Mouse (Mus musculus) adrenal gland (tissue): ENCODE results near the gene Polm.

Experiments used
- intact Hi-C: fragments of 180-260 bp; cut with DNase I; formaldehyde crosslinking; loops from one replicate; pipeline ENCODE4 v1.15.1; 2025
- long read RNA-seq, 2 experiments: library from polyadenylated mRNA; unstranded; transcript quantifications; one replicate each; pipeline ENCODE4 v2.0.0; 2020; ENCODE audit warnings: borderline replicate concordance in 1 of 2; ENCODE audit not compliant: insufficient replicate concordance in 1 of 2

Gene Polm
- long read RNA-seq, experiment 1, partial matches to known transcripts: 0 of 1 reads
- long read RNA-seq, experiment 1, other reads (novel, unspliced or antisense): 0 of 1 reads
- long read RNA-seq, experiment 2: 0 reads

DNA sequence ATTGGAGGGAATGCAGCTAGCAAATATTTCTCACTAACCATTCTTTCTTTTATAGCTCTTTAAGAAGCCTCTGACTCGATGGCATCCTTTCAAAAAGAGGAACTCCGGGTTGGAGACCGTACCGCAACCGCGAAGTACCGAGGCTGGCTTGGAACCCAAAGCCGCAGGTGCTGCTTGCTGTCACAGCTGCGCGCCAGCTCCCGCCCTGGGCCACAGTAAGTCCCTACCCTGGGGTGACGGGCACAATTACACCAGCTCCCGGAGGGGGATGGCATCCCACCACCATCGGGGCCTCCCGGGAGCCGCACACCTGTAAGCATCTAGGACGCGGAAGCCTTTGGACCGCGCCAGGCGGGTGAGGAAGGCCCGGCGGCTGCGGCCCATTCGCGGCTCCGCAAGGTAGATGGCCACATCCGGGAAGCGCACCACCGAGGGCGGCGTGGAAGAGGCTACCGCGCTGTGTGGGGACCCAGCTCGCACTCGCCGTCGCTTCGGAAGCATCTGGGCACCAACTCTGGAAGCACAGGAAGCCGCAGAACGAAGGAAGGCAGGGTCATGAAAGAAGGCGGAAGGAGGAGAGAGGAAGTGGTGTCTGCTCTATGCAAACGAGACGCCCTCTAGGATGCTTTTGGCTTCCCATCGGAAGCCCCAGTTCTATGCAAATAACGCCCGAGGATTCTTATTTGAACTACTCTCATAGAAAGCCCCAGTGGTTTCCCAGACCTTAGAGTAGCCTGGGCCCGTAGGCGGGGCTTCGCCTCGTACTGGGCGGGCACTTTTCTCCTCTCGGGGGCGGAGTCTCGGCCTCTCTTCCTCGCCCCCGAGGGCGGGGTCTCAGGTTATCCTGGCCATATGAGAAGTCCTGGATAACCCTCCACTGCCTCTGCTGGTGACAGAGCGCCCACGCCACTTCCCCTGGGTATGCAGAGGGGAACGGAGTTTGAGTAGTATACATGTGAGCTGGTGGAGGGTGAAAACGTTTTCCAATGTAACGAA is at the start of gene Polm:
Gene Polm, minus strand, starts transcription at position 766 of the 996 bp plus-strand sequence.
- intact Hi-C loops: loop anchor here (5.0 kb wide), 1 partner anchor 45 kb away; no protein-coding TSS in a partner anchor

DNA sequence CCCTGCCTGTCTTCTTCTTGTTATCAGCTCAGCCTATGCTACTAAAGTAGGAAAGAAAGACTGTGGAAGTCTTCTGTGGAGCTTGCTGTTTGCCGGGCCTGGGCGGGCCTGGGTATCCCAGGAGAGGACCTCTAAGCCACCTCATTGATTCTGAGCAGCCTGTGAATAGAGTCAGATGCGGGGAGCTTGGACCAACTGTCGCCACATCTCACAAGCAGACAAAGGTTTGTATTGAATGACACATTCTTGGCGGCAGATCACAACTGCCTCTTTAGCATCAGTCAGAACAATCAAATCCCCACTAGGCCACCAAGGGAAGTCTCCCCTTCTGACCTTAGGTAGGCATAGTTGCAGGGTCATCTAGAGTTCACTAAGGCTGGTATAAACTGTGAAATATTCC is 49.4 kb upstream of the Polm start:
- intact Hi-C loops: no loop called here

DNA sequence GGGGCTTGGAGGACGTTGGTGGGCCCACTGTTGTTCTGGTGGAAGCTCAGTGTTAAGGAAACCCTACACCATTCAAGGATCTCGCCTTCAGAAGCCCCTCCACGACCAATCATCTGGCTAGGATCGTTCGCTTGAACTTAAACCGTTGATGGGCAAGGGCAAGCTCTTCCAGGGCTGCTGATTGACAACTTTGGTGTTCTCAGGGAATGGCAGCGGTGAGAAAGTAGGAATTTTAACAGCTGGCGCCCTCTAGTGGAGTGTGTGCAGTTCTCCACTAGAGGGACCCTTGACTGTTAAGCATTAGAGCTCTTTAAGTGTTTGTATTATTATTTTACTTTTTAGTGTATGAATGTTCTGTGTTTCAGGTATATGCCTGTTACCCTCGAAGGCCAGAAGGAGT is 48.4 kb upstream of the Polm start:
- intact Hi-C loops: no loop called here

DNA sequence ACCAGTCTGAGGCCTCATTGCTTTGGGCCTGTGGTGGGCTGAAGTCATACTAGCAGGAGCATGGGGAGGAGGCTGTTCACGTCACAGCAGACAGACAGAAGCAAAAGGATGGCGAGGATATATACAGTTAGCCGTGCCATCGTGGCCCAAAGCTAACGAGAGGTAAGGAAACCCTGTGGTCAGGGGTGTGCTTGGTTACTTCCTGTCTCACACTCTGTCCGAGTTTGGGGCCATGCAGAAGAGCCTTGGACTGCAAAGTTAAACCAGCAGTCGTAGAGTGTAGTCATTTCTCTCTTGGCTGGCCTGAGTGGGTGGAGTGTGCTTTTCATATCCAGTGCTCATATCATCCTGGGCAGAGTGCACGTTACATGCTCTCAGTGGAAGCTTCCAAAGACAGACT is 44.7 kb upstream of the Polm start:
- intact Hi-C loops: loop anchor here (5.0 kb wide), 2 partner anchors 45 to 95 kb away; partner anchors contain the start of genes Dbnl and Polm

DNA sequence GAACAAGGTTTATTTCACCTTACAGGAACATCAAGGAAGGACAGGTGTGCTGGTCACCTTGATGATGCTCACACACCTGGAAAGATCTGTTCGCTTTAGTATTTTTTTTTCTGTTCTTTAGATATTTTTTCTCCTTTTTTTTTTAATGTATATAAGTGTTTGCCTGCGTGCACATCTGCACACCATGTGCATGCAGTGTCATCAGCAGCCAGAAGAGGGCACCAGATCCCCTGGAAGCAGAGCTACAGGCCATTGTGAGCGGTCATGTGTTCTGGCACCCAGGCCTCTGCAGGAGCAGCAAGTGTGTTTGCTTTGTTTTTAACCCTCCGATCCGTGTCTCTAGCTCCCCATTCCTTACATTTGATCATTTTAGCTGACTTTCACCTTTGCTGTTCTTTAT is 42.1 kb upstream of the Polm start:
- intact Hi-C loops: loop anchor here (5.0 kb wide), 2 partner anchors 43 to 93 kb away; partner anchors contain the start of genes Dbnl and Polm

DNA sequence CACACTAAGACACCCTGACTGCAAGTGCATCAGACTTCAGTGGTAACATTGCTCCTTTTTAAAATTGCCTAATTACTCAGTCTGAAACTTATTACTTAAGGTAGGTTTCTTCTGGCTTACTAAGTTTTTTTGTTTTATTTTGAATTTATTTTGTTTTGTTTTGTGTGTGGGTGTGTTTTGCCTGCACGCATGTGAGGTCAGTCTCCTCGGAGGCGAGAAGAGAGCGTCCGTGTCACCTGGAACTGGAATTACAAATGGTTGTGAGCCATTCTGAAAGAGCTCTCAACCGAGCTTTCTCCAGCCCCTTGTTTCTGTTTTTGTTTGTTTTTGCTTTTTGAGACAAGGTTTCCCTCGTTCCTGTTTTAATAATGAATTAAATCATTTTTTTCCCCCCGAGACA is 40.8 kb upstream of the Polm start:
- intact Hi-C loops: no loop called here

DNA sequence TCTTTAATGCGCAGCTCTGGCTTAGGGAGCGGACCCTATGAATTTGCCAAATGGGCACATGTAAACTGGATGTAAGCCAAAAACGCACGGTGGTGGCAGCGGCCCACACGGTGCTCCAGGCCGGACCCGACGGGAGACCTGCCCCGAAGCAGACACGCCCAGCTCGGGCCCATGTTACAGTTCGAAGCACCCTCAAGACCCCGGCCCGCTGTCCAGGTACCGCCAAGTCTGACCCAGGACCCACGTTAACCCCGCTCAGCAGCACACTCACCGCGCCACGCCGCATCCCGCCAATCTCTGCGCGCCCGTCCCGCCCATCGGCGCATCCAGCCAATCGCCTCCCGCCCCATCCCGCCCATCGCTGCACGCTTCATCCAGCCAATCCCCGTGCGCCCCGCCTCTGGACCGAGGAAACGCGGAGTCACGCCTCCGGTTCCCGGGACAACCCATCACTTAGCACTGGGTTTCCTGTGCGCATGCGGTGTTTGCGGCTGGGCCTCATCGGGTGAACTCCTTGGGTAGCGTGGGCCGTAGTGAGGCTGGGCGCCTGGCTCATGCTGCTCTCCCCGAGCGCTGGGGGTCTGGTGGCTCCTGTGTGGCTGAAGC is 40.2 kb upstream of the Polm start, which contains the start of gene Pold2:
Gene Pold2, minus strand, starts transcription at position 372 of the 606 bp plus-strand sequence.
- intact Hi-C loops: no loop called here

DNA sequence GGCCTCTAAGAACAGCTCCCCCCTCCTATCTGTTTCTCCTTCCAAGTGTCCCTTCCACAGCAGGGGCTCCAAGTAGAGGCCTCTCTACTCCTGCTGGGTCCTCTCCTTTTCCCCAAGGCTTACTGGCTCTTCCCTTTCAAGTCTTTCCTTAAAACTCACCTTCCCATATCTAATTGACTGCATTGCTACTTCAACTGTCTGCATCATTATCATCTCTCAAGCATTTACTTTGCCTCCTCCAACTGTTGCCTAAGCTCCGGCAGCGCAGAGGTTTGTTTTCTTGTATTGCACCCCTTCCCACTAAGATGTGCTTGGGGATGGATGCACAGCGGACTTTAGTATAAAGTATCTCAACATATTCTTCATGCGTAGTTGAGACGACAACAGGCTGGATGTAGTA is 39.6 kb upstream of the Polm start:
- intact Hi-C loops: no loop called here

DNA sequence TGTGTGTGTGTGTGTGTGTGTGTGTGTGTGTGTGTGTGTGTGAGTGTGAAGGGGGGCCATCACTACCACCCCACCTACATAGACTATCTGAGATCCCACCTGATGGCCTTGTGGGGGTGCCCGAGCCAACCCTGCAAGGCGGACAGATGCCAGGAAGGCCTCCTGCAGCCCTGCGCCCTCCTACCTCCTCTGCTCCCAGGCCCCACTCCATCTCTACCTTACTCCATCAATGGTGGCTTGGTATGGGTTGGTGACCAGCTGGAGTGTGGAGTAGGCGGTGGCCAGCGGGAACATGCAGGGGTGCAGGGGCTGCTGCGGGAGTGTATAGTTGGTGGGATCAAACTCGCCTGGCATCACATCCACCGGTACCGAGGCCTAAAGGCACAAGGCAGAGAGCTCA is 35.4 kb upstream of the Polm start:
- intact Hi-C loops: no loop called here

DNA sequence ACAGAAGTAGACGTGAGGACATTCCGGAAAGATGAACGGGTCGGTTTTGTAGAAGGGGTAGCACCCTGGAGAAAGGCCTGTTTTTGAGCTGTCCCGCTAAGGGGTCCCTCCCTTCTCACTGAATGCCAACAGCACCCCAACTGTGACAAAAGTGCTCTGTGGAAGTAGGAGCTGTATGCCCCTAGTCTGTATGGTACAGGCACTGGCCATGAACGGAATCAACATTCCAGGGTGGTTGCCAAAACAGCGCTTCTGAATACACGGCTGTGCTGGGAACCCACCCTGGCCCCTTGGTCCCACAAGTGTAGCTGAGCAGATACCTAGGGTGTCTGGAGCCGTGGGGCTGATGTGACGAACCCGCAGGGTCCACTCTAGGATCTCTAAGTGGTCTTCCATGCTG is 34.9 kb upstream of the Polm start:
- intact Hi-C loops: no loop called here

DNA sequence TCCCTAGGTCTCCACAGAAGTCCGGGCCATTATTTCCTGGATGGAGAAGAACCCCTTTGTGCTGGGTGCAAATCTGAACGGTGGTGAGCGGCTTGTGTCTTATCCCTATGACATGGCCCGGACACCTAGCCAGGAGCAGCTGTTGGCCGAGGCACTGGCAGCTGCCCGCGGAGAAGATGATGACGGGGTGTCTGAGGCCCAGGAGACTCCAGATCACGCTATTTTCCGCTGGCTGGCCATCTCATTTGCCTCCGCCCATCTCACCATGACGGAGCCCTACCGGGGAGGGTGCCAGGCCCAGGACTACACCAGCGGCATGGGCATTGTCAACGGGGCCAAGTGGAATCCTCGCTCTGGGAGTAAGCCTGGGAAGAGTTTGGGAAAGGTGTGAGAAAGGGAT is 32.3 kb upstream of the Polm start:
- intact Hi-C loops: no loop called here

DNA sequence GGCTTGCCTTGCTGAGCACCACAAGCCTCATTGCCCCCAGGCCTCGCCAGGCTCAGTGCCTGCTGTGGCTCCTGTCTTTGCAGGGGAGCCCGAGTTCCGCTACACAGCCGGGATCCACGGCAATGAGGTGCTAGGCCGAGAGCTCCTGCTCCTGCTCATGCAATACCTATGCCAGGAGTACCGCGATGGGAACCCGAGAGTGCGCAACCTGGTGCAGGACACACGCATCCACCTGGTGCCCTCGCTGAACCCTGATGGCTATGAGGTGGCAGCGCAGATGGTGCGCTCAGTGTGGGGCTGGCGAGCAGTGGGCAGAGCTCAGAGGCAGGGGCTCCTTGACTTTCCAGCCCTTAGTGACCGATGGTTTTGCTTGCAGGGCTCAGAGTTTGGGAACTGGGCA is 31.5 kb upstream of the Polm start:
- intact Hi-C loops: no loop called here

DNA sequence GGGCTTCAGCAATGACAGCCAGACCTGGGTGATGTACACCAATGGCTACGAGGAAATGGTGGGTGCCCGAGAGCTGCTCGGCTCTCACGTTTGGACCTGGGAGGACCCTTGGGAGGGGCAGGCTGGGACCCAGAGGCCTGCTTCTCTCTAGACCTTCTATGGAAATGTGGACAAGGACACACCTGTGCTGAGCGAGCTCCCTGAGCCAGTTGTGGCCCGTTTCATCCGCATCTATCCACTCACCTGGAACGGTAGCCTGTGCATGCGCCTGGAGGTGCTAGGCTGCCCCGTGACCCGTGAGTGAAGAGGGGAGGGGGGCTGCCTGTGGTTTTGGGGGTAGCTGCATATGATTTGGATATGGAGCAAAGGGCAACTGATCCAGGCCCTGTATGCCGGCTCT is 30.5 kb upstream of the Polm start:
- intact Hi-C loops: no loop called here

DNA sequence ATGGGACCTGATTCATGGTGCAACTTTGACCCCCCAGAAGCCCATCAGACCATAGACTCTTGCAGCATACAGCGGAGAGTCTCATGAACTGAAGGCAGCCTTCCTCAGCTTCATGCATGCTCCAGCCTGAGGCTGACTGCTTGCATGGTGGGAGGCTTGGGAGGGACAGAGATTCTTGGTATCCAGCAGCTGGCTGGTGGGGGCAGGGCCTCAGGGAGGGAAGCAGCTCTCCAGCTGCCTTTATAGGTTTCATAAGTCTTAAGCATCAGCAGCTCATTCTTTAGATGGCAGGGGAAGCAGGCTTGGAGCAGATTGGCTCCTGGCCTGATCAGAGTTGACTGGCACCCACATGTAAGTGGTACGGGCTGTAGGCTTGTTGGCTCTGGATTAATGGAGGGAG is 29.4 kb upstream of the Polm start:
- intact Hi-C loops: no loop called here

DNA sequence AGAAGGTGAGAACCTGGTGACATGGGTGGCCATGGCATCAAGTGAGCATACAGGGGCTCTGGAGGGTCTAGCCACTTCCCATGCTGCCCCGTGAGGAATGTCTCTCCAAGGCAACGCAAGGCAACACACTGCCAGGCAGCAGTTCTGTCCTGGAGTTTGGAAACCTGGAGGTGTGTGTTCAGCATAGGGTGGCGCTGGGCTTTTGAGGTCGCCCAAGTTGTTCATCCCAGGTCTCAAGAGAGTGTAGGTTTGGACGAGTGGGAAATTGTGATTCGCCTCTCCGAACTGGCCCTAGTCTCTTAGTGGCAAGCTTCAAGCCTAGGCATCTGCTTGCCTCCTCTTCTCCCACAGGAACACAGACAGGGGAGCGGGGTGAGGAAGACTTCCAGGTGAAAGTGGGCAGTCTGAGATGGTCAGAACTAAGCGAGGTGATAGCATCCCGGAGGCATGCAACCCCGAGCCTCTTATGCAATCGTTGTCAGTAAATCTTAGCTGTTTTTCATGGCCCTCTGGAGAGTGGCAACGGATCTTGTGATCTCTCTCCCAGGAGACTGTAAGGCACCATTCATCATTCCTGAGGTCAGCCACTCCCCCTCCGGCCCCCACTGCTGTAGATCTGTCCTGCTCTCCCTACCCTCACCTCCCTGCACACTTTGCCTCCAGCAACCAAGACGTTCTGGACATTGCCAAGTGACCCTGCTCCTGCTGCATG is 24.7 kb upstream of the Polm start:
- intact Hi-C loops: no loop called here

DNA sequence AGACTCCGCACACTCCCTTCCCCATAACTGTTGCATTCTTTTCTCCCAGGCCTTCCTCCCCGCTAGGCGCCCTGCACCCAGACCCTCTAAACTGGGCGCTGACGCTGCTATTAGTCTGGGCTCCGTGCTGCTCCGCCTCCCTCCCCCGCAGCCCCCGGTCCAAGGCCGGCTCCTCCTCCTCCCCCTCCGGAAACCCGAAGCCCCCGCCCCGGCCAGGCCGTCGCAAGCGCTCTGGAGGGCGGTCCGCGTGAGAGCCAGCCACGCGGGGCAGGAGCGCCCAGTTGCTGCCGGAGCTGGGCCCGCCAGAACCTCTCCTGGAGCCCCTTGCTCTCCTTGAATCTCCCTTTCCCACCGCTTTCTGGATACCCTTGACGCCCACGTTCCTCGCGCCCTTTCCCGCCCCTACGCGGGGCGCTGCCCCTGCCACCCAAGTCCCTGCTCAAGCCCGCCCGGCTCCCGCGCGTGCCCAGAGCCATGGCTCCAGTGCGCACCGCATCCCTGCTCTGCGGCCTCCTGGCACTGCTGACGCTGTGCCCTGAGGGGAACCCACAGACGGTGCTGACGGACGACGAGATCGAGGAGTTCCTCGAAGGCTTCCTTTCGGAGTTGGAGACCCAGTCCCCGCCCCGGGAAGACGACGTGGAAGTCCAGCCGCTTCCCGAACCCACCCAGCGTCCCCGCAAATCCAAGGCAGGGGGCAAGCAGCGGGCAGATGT is 24.0 kb upstream of the Polm start, which contains the start of gene Aebp1:
Gene Aebp1, plus strand, starts transcription at position 270 of the 716 bp plus-strand sequence.
- intact Hi-C loops: no loop called here

DNA sequence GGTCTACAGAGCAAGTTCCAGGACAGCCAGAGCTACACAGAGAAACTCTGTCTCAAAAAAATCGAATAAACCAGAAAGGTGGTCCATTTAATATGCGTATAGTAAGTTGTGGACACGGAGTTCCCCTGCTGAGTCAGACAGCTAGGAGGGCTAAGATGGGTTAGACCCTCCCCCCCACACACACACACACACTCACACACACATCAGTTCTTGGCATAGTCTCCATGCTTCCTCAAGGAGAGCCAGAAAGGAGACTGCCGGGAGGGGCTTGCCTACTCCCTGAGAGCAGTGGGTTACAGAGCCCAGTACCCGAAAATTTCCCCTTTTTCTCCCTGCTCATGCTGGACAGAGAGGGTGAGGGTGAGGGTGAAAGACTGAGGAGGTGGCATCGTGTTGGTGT is 22.8 kb upstream of the Polm start:
- intact Hi-C loops: no loop called here

DNA sequence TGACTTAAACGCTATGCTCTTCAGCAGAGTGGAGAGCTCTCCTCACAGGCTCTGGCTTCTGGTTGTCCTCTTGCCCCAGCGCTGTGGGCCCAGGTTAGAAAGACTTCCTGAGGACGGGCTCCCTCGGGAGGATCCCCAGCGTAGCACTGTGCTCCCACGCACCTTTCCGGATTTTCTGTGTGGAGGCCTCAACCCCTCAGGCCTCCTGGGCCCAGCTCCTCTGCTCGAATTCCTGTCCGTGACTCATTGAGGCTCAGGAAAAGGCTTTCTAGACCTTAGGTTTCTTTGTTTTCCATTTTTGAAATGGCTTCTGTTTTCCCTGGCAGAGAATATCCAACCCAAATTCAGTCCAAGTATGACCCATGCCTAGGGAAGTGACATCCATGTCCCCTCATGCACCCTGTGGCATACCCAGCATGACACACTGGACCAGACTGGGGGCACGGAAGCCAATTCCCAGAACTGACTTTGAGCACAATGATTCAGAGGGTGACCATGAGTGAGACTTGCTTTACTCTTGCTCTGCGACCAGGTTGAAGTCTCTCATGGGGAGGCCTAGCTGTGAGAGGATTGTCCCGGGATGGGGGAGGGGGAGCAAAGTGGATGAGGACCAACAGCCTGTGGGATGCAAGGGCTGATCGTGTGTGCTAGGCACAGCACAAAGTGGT is 22.2 kb upstream of the Polm start:
- intact Hi-C loops: no loop called here

DNA sequence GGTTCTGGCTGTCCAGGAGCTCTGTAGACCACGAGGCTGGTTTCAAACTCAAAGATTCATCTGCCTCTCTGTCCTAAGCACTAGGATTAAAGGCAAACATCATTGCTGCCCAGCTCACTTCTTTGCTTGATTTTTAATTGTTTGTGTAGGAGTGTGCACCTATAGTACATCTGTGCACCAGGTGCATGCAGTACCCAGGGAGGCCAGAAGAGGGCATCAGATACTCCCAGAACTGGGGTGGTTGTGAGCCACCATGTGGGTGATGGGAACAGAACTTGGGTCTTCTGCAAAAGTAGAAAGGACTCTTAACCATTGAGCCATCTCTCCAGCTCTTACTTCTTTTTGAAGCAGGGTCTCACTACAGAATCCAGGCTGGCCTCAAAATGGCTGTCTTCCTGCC is 20.9 kb upstream of the Polm start:
- intact Hi-C loops: no loop called here

DNA sequence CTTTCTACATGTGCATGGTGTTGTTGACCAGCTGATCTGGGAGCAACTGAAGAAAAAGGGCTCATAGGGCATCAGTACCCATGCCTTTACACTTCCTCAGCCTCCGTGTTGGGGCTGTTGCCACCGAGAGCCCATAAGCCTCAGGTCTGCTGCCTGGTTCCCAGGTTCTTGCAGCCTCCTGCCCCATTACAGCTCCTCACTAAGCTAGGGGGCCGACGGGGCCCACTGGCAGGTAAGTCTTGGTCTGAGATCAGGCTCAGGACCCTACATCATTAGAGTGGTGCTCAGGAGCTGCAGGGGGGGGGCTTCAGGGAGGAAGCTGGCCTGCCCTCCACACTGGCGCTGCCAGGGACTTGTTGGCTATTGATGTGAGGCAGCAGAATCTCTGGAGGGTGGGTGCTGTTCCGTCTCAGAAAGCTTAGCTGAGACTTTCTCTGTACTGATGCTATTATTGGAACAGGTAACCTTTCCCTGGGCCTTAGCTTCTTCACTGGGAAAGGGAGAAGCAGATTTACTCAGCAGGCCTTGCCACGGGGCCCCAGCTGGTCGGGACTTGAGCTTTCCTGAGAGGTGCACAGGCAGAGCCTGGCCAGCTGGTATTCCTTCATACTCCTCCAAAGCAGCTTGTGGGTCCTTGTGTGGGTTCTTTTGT is 18.8 kb upstream of the Polm start:
- intact Hi-C loops: no loop called here
